Comparison of ENCODE assay signal across 14 mouse cellular contexts in genomic region chr8:124980036-124980435, GRCm38 (mm10). TPM values are rescaled to one million over a fixed set of nuclear protein-coding genes. Genes with fewer than 3 reads are reported as not detected.
DNase-seq lines count a peak whose midpoint lies in the region; ATAC-seq and TF ChIP-seq lines count a peak whose summit lies in the region.
"Had no signal": no experiment of that assay in that cellular context is flagged by ENCODE, and none has a peak within 500 bp of the region (broad histone marks: within the 10 kb centered on the region; RNA-seq: fewer than 3 reads in every experiment).

No protein-coding gene starts in this region.

- H3K27ac ChIP-seq in liver, adult 2 months (replicated peaks; ENCODE audit: insufficient read depth, low read depth, low read length) = no peak overlapping the region
- H3K27ac ChIP-seq: heart, embryonic 13.5 days; limb, embryonic 10.5 days had no signal

- H3K4me3 ChIP-seq in liver, adult 2 months (ENCODE audit: insufficient read depth, low read depth, low read length) = no peak overlapping the region
- no peak overlapping the region for H3K4me3 ChIP-seq in E14TG2a.4 (replicated peaks; ENCODE audit: low read length)
- H3K4me3 ChIP-seq: heart, embryonic 13.5 days; limb, embryonic 10.5 days had no signal

- H3K9ac ChIP-seq in liver, adult 2 months (ENCODE audit: low read depth, low read length) = no peak overlapping the region
- H3K9ac ChIP-seq: heart, embryonic 13.5 days had no signal

- H3K36me3 ChIP-seq in liver, adult 2 months (ENCODE audit: control insufficient read depth, insufficient read depth, low read length) = no peaks in the 10 kb centered on the region
- H3K36me3 ChIP-seq in E14TG2a.4 (ENCODE audit: insufficient read depth, low read length) = no peaks in the 10 kb centered on the region
- H3K36me3 ChIP-seq: heart, embryonic 13.5 days; limb, embryonic 10.5 days had no signal

- TF ChIP-seq POLR2A in liver, adult 2 months (IDR thresholded peaks at IDR 0.05; ENCODE audit: extremely low read depth, insufficient read depth, low read length) = no peak

- ATAC-seq in megakaryocyte-erythroid progenitor cell, adult 5-6 weeks (replicated peaks; ENCODE audit: low FRiP score, low TSS enrichment, poor library complexity, severe bottlenecking) = no peak
- ATAC-seq: midbrain, embryonic 16.5 days had no signal

- no peaks in the 10 kb centered on the region for H3K4me1 ChIP-seq in liver, adult 2 months (ENCODE audit: control insufficient read depth, insufficient read depth, low read length)
- H3K4me1 ChIP-seq in E14TG2a.4 (replicated peaks; ENCODE audit: low read depth, low read length) = peaks cover 3% of the 10 kb centered on the region; the same call in 1 of the 2 replicates
- H3K4me1 ChIP-seq: heart, embryonic 13.5 days; limb, embryonic 10.5 days had no signal

- peaks cover 4% of the 10 kb centered on the region; the same call in 1 of the 2 replicates for H3K9me3 ChIP-seq in E14TG2a.4 (ENCODE audit: low read length)
- H3K9me3 ChIP-seq: heart, embryonic 13.5 days had no signal

- WGBS in liver, adult 2 months = 96% methylated on average over 3 of the region's 3 CpGs

- DNase-seq in liver, adult 2 months (ENCODE audit: extremely low read depth, low read depth, low spot score) = no peak
- no peak for DNase-seq in liver
- DNase-seq in A20 (ENCODE audit: low read depth, low spot score) = peak; percentile 22
- DNase-seq in c-Kit-positive CD71-positive TER-119-positive erythroid progenitor cells, embryonic 14.5 days (ENCODE audit: low spot score) = peak; percentile 13
- DNase-seq in retina, embryonic 14.5 days (ENCODE audit: low spot score) = no peak
- DNase-seq: adrenal gland, postnatal 25 days; cerebellum, adult 18-20 months; kidney, adult 8-10 months; lung, postnatal 36 days had no signal

- no peaks in the 10 kb centered on the region for H3K27me3 ChIP-seq in liver, adult 2 months (ENCODE audit: control insufficient read depth, insufficient read depth, low read length)
- peaks cover 1% of the 10 kb centered on the region; the same call in 1 of the 2 replicates for H3K27me3 ChIP-seq in E14TG2a.4 (ENCODE audit: insufficient read depth, low read length)
- H3K27me3 ChIP-seq: heart, embryonic 13.5 days had no signal

- no peaks in the 10 kb centered on the region for H3K79me2 ChIP-seq in liver, adult 2 months (ENCODE audit: control insufficient read depth, insufficient read depth, low read length)

- TF ChIP-seq CTCF in liver, adult 2 months (IDR thresholded peaks at IDR 0.05; ENCODE audit: low read depth, low read length) = peak; percentile 31; the same call in 1 of the 2 replicates
- peak; percentile 95 for TF ChIP-seq CTCF in E14TG2a.4 (conservative IDR thresholded peaks at IDR 0.05; ENCODE audit: low read length)

RNA-seq across cellular contexts. Expression of gene Egln1, which starts 30.9 kb away (rescaled TPM):
- 11.2 and 13.8 TPM in 2 replicates for total RNA-seq in liver, adult 2 months (2014; rRNA removed)
- polyA plus RNA-seq in liver, adult 2 months (2012; rRNA removed) = 12.1 and 17.0 TPM in 2 replicates
- 12.8 and 16.6 TPM in 2 replicates for total RNA-seq in megakaryocyte-erythroid progenitor cell, adult 5-6 weeks (2014; fragmentation: Nextera tagmentation)
- total RNA-seq in megakaryocyte-erythroid progenitor cell, adult 5-6 weeks (2017) = 11.7 and 13.6 TPM in 2 replicates

RNA-seq across cellular contexts. Expression of gene Tsnax, which starts 32.8 kb away (rescaled TPM):
- total RNA-seq in liver, adult 2 months (2014; rRNA removed) = 21.6 and 23.0 TPM in 2 replicates
- 17.1 and 17.9 TPM in 2 replicates for polyA plus RNA-seq in liver, adult 2 months (2012; rRNA removed)
- 57.8 and 63.6 TPM in 2 replicates for total RNA-seq in megakaryocyte-erythroid progenitor cell, adult 5-6 weeks (2014; fragmentation: Nextera tagmentation)
- total RNA-seq in megakaryocyte-erythroid progenitor cell, adult 5-6 weeks (2017) = 73.7 and 83.3 TPM in 2 replicates

Comparison
In these comparisons a context has a peak if more than half of its experiments do, and no peak if none do; other contexts are left out.
1. DNase-seq: peak in A20 (single experiment) and c-Kit-positive CD71-positive TER-119-positive erythroid progenitor cells, embryonic 14.5 days (single experiment); none in liver, adult 2 months (single experiment), liver (single experiment) and retina, embryonic 14.5 days (single experiment).